Comparison of ENCODE assay signal across 25 mouse cellular contexts in the genomic region with DNA sequence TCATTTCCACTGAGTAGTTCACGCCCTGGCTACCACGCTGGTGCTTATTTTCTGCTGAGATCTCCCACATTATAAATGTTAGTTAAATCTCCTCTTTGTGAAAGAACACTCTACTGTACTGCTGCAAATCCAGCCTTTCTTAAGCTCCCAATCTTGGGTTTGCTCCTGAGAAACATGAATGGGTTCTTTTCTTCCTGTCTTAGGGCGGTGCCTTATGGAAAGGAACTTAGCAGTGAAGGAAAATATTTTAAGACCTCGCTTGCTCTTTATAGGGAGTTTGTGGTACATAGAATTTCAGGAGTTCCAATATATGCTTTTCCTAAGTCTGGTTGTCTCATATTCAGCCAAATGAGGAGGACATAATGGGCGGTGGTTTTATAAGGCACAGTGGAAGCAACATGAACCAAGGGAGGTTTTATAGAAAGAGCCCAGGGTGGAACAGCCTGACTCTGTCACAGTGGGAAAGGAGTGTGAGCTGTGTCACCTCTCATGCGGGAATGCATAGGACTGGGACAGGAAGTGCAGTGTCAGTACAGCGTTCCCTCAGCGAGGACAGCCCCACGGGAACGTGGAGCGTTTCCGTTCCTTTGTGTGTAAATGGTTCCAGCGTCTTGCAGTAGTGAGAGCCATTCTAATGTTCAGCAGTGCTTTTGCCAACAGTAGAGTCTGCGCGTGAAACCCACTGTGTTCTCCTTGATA. TPM values are rescaled to one million over a fixed set of nuclear protein-coding genes. Genes with fewer than 3 reads are reported as not detected.
DNase-seq lines count a peak whose midpoint lies in the region; ATAC-seq and TF ChIP-seq lines count a peak whose summit lies in the region.
"Had no signal": no experiment of that assay in that cellular context is flagged by ENCODE, and none has a peak within 500 bp of the region (broad histone marks: within the 10 kb centered on the region; RNA-seq: fewer than 3 reads in every experiment).

No protein-coding gene starts in this region.

- no peak overlapping the region for H3K9ac ChIP-seq in heart, adult 2 months (ENCODE audit: low read depth, low read length)
- H3K9ac ChIP-seq in kidney, embryonic 15.5 days = no peak overlapping the region
- no peak overlapping the region for H3K9ac ChIP-seq in neural tube, embryonic 13.5 days
- H3K9ac ChIP-seq in neural tube, embryonic 15.5 days (replicated peaks) = no peak overlapping the region
- H3K9ac ChIP-seq: hindbrain, embryonic 15.5 days; liver, embryonic 14.5 days; lung, embryonic 15.5 days had no signal

- peak; percentile 73 for ATAC-seq in kidney, embryonic 15.5 days (replicated peaks; ENCODE audit: low FRiP score)
- no peak for ATAC-seq in neural tube, embryonic 13.5 days (ENCODE audit: low read depth)
- no peak for ATAC-seq in neural tube, embryonic 15.5 days (ENCODE audit: low FRiP score)
- no peak for ATAC-seq in erythroid progenitor cell, adult 5-6 weeks (replicated peaks; ENCODE audit: low FRiP score, poor library complexity, severe bottlenecking)
- ATAC-seq: forebrain, embryonic 14.5 days; intestine, postnatal 0 days; midbrain, embryonic 16.5 days had no signal

- H3K27me3 ChIP-seq in heart, adult 2 months (ENCODE audit: control insufficient read depth, insufficient read depth, low read length) = no peaks in the 10 kb centered on the region
- no peaks in the 10 kb centered on the region for H3K27me3 ChIP-seq in kidney, embryonic 15.5 days
- H3K27me3 ChIP-seq in kidney, adult 2 months (replicated peaks; ENCODE audit: control insufficient read depth, insufficient read depth, low read length) = no peaks in the 10 kb centered on the region
- H3K27me3 ChIP-seq in neural tube, embryonic 13.5 days = no peaks in the 10 kb centered on the region
- no peaks in the 10 kb centered on the region for H3K27me3 ChIP-seq in neural tube, embryonic 15.5 days (replicated peaks)
- H3K27me3 ChIP-seq: CH12.LX; hindbrain, embryonic 15.5 days; lung, embryonic 15.5 days had no signal

- H3K9me3 ChIP-seq in kidney, embryonic 15.5 days (replicated peaks) = no peaks in the 10 kb centered on the region
- no peaks in the 10 kb centered on the region for H3K9me3 ChIP-seq in neural tube, embryonic 13.5 days
- H3K9me3 ChIP-seq in neural tube, embryonic 15.5 days (replicated peaks) = no peaks in the 10 kb centered on the region
- H3K9me3 ChIP-seq: hindbrain, embryonic 15.5 days; lung, embryonic 15.5 days had no signal

- H3K27ac ChIP-seq in heart, adult 2 months = no peak overlapping the region; the same call in 1 of the 2 replicates
- 0 out of 2 replicates have a peak overlapping the region, but pooled peaks have one; percentile 27 for H3K27ac ChIP-seq in kidney, embryonic 15.5 days
- H3K27ac ChIP-seq in kidney, adult 2 months (ENCODE audit: insufficient read depth, low read depth, low read length) = no peak overlapping the region
- peak overlapping the region; percentile 28; the same call in 1 of the 2 replicates for H3K27ac ChIP-seq in neural tube, embryonic 13.5 days (replicated peaks)
- H3K27ac ChIP-seq in neural tube, embryonic 15.5 days (replicated peaks) = no peak overlapping the region; the same call in 1 of the 2 replicates
- H3K27ac ChIP-seq: hindbrain, embryonic 15.5 days; liver, embryonic 14.5 days; lung, embryonic 15.5 days had no signal

- 0 out of 2 replicates have a peak, but pooled peaks have one; percentile 38 for TF ChIP-seq POLR2A in heart, adult 2 months (IDR thresholded peaks at IDR 0.05; ENCODE audit: insufficient read depth, low read depth, low read length)
- TF ChIP-seq POLR2A in kidney, adult 2 months (IDR thresholded peaks at IDR 0.05; ENCODE audit: low read depth, low read length) = no peak

- 49% methylated on average over 15 of the region's 15 CpGs for WGBS in heart, adult 2 months
- WGBS in kidney, embryonic 15.5 days = 72% methylated on average over 15 of the region's 15 CpGs
- 70% methylated on average over 15 of the region's 15 CpGs for WGBS in kidney, adult 2 months
- whole genome bisulfite sequencing in neural tube, embryonic 13.5 days = 85% methylated on average over 15 of the region's 15 CpGs
- 87% methylated on average over 15 of the region's 15 CpGs for WGBS in neural tube, embryonic 15.5 days

- no peak overlapping the region for H3K4me3 ChIP-seq in heart, adult 2 months
- H3K4me3 ChIP-seq in kidney, embryonic 15.5 days (replicated peaks) = no peak overlapping the region
- H3K4me3 ChIP-seq in kidney, adult 2 months (ENCODE audit: insufficient read depth, low read depth, low read length) = no peak overlapping the region
- no peak overlapping the region for H3K4me3 ChIP-seq in neural tube, embryonic 13.5 days
- no peak overlapping the region for H3K4me3 ChIP-seq in neural tube, embryonic 15.5 days (replicated peaks)
- H3K4me3 ChIP-seq: erythroblast, embryonic 14.5 days; hindbrain, embryonic 15.5 days; lung, embryonic 15.5 days had no signal

- no peak overlapping the region for H3K4me2 ChIP-seq in kidney, embryonic 15.5 days
- H3K4me2 ChIP-seq in neural tube, embryonic 13.5 days = no peak overlapping the region
- no peak overlapping the region for H3K4me2 ChIP-seq in neural tube, embryonic 15.5 days
- H3K4me2 ChIP-seq: hindbrain, embryonic 15.5 days; lung, embryonic 15.5 days had no signal

- no peak for DNase-seq in heart, adult 2 months
- DNase-seq in heart, postnatal 14 days = no peak
- DNase-seq in kidney, adult 2 months = no peak
- DNase-seq in left cerebral cortex, adult 11 months (ENCODE audit: low spot score) = no peak
- DNase-seq: adrenal gland, postnatal 36 days; cerebellum, adult 18-20 months; cerebellum, postnatal 25 days; embryo, embryonic 11 days; layer of hippocampus, postnatal 36 days; lung, postnatal 4 days; thymus, postnatal 14 days had no signal

- TF ChIP-seq EP300 in heart, adult 2 months (IDR thresholded peaks at IDR 0.05; ENCODE audit: insufficient read depth, low read depth, low read length) = peak; percentile 75; the same call in 1 of the 2 replicates

- no peaks in the 10 kb centered on the region; the same call in 1 of the 2 replicates for H3K79me2 ChIP-seq in heart, adult 2 months (replicated peaks; ENCODE audit: control insufficient read depth, insufficient read depth, low read length)

- peaks cover 3% of the 10 kb centered on the region for H3K4me1 ChIP-seq in heart, adult 2 months (ENCODE audit: control insufficient read depth, insufficient read depth, low read length)
- 0 out of 2 replicates have a peak, but pooled peaks cover 4% of the 10 kb centered on the region for H3K4me1 ChIP-seq in kidney, embryonic 15.5 days
- H3K4me1 ChIP-seq in kidney, adult 2 months (ENCODE audit: control insufficient read depth, insufficient read depth, low read length) = no peaks in the 10 kb centered on the region
- H3K4me1 ChIP-seq in neural tube, embryonic 13.5 days (replicated peaks) = no peaks in the 10 kb centered on the region
- no peaks in the 10 kb centered on the region for H3K4me1 ChIP-seq in neural tube, embryonic 15.5 days
- H3K4me1 ChIP-seq: hindbrain, embryonic 15.5 days; lung, embryonic 15.5 days had no signal

- peaks cover 2% of the 10 kb centered on the region; the same call in 1 of the 2 replicates for H3K36me3 ChIP-seq in heart, adult 2 months (ENCODE audit: control insufficient read depth, insufficient read depth, low read length)
- peaks cover 34% of the 10 kb centered on the region for H3K36me3 ChIP-seq in kidney, embryonic 15.5 days
- H3K36me3 ChIP-seq in kidney, adult 2 months (ENCODE audit: control insufficient read depth, insufficient read depth, low read length) = peaks cover 2% of the 10 kb centered on the region
- peaks cover 34% of the 10 kb centered on the region for H3K36me3 ChIP-seq in neural tube, embryonic 13.5 days
- peaks cover 22% of the 10 kb centered on the region for H3K36me3 ChIP-seq in neural tube, embryonic 15.5 days

- intact Hi-C loops in heart, adult 2 months (cut with DNase I) = no loop called here
- intact Hi-C loops in heart, postnatal 14 days (cut with DNase I) = no loop called here

- no peak for TF ChIP-seq CTCF in heart, adult 2 months (IDR thresholded peaks at IDR 0.05)
- TF ChIP-seq CTCF in kidney, adult 2 months (conservative IDR thresholded peaks at IDR 0.05; ENCODE audit: insufficient read depth, insufficient read length, low read depth, low read length) = no peak

RNA-seq across cellular contexts. Expression of a gene that starts 42.2 kb away (rescaled TPM):
- total RNA-seq in heart, adult 2 months (2021) = not detected
- 0.53 and 0.70 TPM in 2 replicates for polyA plus RNA-seq in heart, adult 2 months (2012; rRNA removed)
- total RNA-seq in heart, postnatal 14 days (2021) = under 1 TPM; 0.17 to 0.33 TPM
- polyA plus RNA-seq in kidney, embryonic 15.5 days (2015; fragmentation: Nextera tagmentation; extraction: Ambion mirVana) = 0.18 and 0.32 TPM in 2 replicates
- polyA plus RNA-seq in kidney, adult 2 months (2012; rRNA removed) = 5.2 and 5.6 TPM in 2 replicates
- polyA plus RNA-seq in neural tube, embryonic 13.5 days (2015; fragmentation: Nextera tagmentation; extraction: Ambion mirVana) = 1.3 and 2.1 TPM in 2 replicates
- polyA plus RNA-seq in neural tube, embryonic 15.5 days (2015; fragmentation: Nextera tagmentation; extraction: Ambion mirVana) = 1.3 and 2.3 TPM in 2 replicates
- total RNA-seq in erythroid progenitor cell, adult 5-6 weeks (2015; ENCODE audit: low replicate concordance) = not detected in 2 replicates
- not detected in 2 replicates for total RNA-seq in erythroid progenitor cell, adult 5-6 weeks (2017; ENCODE audit: low replicate concordance)
- total RNA-seq: CH12.LX, MEL had no signal
- polyA plus RNA-seq: erythroblast, embryonic 14.5 days; small intestine, adult 2 months had no signal

Comparison
In these comparisons a context has a peak if more than half of its experiments do, and no peak if none do; other contexts are left out.
1. H3K27ac ChIP-seq: peak in kidney, embryonic 15.5 days (single experiment) and neural tube, embryonic 13.5 days (single experiment); none in heart, adult 2 months (single experiment), kidney, adult 2 months (single experiment) and neural tube, embryonic 15.5 days (single experiment).